ENCODE assay signal across 22 mouse cellular contexts in the genomic region with DNA sequence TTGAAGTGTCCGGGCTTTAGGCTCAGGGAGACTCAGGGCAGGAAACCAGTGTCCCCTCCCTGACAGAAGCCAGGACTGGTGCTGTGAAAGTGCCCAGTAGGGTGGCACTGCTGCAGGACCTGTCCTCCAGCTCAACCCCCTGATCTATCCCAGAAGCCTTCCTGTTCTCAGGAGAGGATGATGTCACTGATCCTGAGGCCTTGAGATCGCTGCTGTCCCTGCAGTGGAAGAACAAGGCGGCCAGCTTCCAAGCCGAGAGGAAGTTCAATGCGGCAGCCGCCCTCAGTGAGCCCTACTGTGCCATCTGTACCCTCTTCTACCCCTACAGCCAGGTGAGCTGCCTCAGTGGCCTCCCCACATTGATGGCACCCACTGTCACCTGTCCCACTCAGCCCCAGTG.
"Had no signal": no experiment of that assay in that cellular context is flagged by ENCODE, and none has a peak within 500 bp of the region (broad histone marks: within the 10 kb centered on the region; RNA-seq: fewer than 3 reads in every experiment).

No protein-coding gene starts in this region.

- H3K4me3 ChIP-seq: limb, embryonic 10.5 days; limb, embryonic 13.5 days; liver, embryonic 12.5 days; liver, embryonic 15.5 days; lung, embryonic 15.5 days; midbrain, embryonic 12.5 days; midbrain, embryonic 15.5 days; neural tube, embryonic 12.5 days; neural tube, embryonic 15.5 days; stomach, embryonic 15.5 days had no signal

- H3K9me3 ChIP-seq: limb, embryonic 10.5 days; limb, embryonic 13.5 days; liver, embryonic 12.5 days; liver, embryonic 15.5 days; lung, embryonic 15.5 days; midbrain, embryonic 12.5 days; midbrain, embryonic 15.5 days; neural tube, embryonic 12.5 days; neural tube, embryonic 15.5 days; stomach, embryonic 15.5 days had no signal

- ATAC-seq: liver, embryonic 12.5 days; midbrain, embryonic 15.5 days had no signal

- H3K27me3 ChIP-seq: limb, embryonic 13.5 days; liver, embryonic 12.5 days; liver, embryonic 15.5 days; lung, embryonic 15.5 days; midbrain, embryonic 12.5 days; midbrain, embryonic 15.5 days; neural tube, embryonic 12.5 days; neural tube, embryonic 15.5 days; stomach, embryonic 15.5 days had no signal

- DNase-seq: kidney, adult 9 months; kidney, postnatal 14 days; kidney, postnatal 4 days; layer of hippocampus, adult 9-11 months; liver; lung, adult 18-20 months; lung, postnatal 10 days; lung, postnatal 36 days; right cerebral cortex, adult 18-20 months; right cerebral cortex, postnatal 14 days; spleen, adult 18-20 months; thymus, postnatal 25 days had no signal

- H3K4me1 ChIP-seq: limb, embryonic 10.5 days; limb, embryonic 13.5 days; liver, embryonic 12.5 days; liver, embryonic 15.5 days; lung, embryonic 15.5 days; midbrain, embryonic 12.5 days; midbrain, embryonic 15.5 days; neural tube, embryonic 12.5 days; neural tube, embryonic 15.5 days; stomach, embryonic 15.5 days had no signal
